Mouse (Mus musculus): ENCODE measurements around the gene Stk39. TPM values are rescaled to one million over a fixed set of nuclear protein-coding genes. Genes with fewer than 3 reads are reported as not detected.

Stk39 gene
- polyA plus RNA-seq (2015; fragmentation: Nextera tagmentation; extraction: Ambion mirVana): 4.5 and 5.9 TPM in 2 replicates

- H3K4me3 ChIP-seq (ENCODE audit: low read length): peak within 1 kb of the TSS; percentile 84
- WGBS: under 1% methylated on average over 85 of the region's 99 CpGs
- ATAC-seq: peak; percentile 89
- H3K27me3 ChIP-seq (replicated peaks; ENCODE audit: control insufficient read depth, insufficient read depth, low read length): no peaks in the 10 kb centered on the region
- H3K4me2 ChIP-seq (ENCODE audit: low read depth, low read length): peak within 1 kb of the TSS; percentile 99
- H3K27ac ChIP-seq (ENCODE audit: low read length): peak within 1 kb of the TSS; percentile 90
- H3K9ac ChIP-seq (ENCODE audit: low read depth, low read length): peak within 1 kb of the TSS; percentile 85
- no peaks in the 10 kb centered on the region for H3K36me3 ChIP-seq (ENCODE audit: control insufficient read depth, insufficient read depth, low read length)
- H3K4me1 ChIP-seq (ENCODE audit: control insufficient read depth, insufficient read depth, low read length): 0 out of 2 replicates have a peak, but pooled peaks cover 4% of the 10 kb centered on the region
- no peaks in the 10 kb centered on the region for H3K9me3 ChIP-seq (ENCODE audit: control insufficient read depth, low read length)
Observed at GRCm38 (mm10) chr2:68471759-68472550, at the start of gene Stk39. Gene Stk39, minus strand, starts transcription at chr2:68472268.

GRCm38 (mm10) chr2:68515409-68515808, 43.3 kb upstream of the Stk39 start:
- H3K27ac ChIP-seq (ENCODE audit: low read length): no peak overlapping the region
- WGBS: 73% methylated on average over 2 of the region's 2 CpGs

GRCm38 (mm10) chr2:68503202-68503601, 31.1 kb upstream of the Stk39 start:
- no peaks in the 10 kb centered on the region for H3K4me1 ChIP-seq (ENCODE audit: control insufficient read depth, insufficient read depth, low read length)
- no peaks in the 10 kb centered on the region for H3K9me3 ChIP-seq (ENCODE audit: control insufficient read depth, low read length)
- H3K9ac ChIP-seq (ENCODE audit: low read depth, low read length): no peak overlapping the region
- H3K27ac ChIP-seq (ENCODE audit: low read length): no peak overlapping the region
- H3K4me3 ChIP-seq (ENCODE audit: low read length): no peak overlapping the region
- no peak for ATAC-seq
- H3K4me2 ChIP-seq (ENCODE audit: low read depth, low read length): no peak overlapping the region
- no peaks in the 10 kb centered on the region for H3K36me3 ChIP-seq (ENCODE audit: control insufficient read depth, insufficient read depth, low read length)
- WGBS: 55% methylated on average over 2 of the region's 2 CpGs
- H3K27me3 ChIP-seq (replicated peaks; ENCODE audit: control insufficient read depth, insufficient read depth, low read length): no peaks in the 10 kb centered on the region

More at GRCm38 (mm10) chr2:68515409-68515808, 43.3 kb upstream of the Stk39 start:
- no peaks in the 10 kb centered on the region for H3K27me3 ChIP-seq (replicated peaks; ENCODE audit: control insufficient read depth, insufficient read depth, low read length)
- H3K4me3 ChIP-seq (ENCODE audit: low read length): no peak overlapping the region
- ATAC-seq: no peak
- no peak overlapping the region for H3K4me2 ChIP-seq (ENCODE audit: low read depth, low read length)
- H3K4me1 ChIP-seq (ENCODE audit: control insufficient read depth, insufficient read depth, low read length): no peaks in the 10 kb centered on the region
- no peaks in the 10 kb centered on the region for H3K36me3 ChIP-seq (ENCODE audit: control insufficient read depth, insufficient read depth, low read length)
- no peaks in the 10 kb centered on the region for H3K9me3 ChIP-seq (ENCODE audit: control insufficient read depth, low read length)
- H3K9ac ChIP-seq (ENCODE audit: low read depth, low read length): no peak overlapping the region

- Histone ChIP-seq H3K9ac (ENCODE audit: low read depth, low read length) (no peak overlapping the region), H3K36me3 (ENCODE audit: control insufficient read depth, insufficient read depth, low read length) (no peaks in the 10 kb centered on the region), H3K27me3 (replicated peaks; ENCODE audit: control insufficient read depth, insufficient read depth, low read length) (no peaks in the 10 kb centered on the region), H3K4me1 (ENCODE audit: control insufficient read depth, insufficient read depth, low read length) (no peaks in the 10 kb centered on the region), H3K9me3 (ENCODE audit: control insufficient read depth, low read length) (no peaks in the 10 kb centered on the region), H3K4me3 (ENCODE audit: low read length) (no peak overlapping the region), H3K4me2 (ENCODE audit: low read depth, low read length) (no peak overlapping the region), H3K27ac (ENCODE audit: low read length) (no peak overlapping the region)
- no peak for ATAC-seq
- WGBS: 72% methylated on average over 4 of the region's 4 CpGs
Observed at GRCm38 (mm10) chr2:68502734-68503133, 30.7 kb upstream of the Stk39 start.

- Histone ChIP-seq H3K27ac (ENCODE audit: low read length) (no peak overlapping the region), H3K4me1 (ENCODE audit: control insufficient read depth, insufficient read depth, low read length) (no peaks in the 10 kb centered on the region), H3K4me3 (ENCODE audit: low read length) (no peak overlapping the region), H3K4me2 (ENCODE audit: low read depth, low read length) (no peak overlapping the region), H3K9me3 (ENCODE audit: control insufficient read depth, low read length) (no peaks in the 10 kb centered on the region), H3K27me3 (replicated peaks; ENCODE audit: control insufficient read depth, insufficient read depth, low read length) (no peaks in the 10 kb centered on the region), H3K9ac (ENCODE audit: low read depth, low read length) (no peak overlapping the region), H3K36me3 (ENCODE audit: control insufficient read depth, insufficient read depth, low read length) (no peaks in the 10 kb centered on the region)
- no peak for ATAC-seq
- 64% methylated on average over 2 of the region's 2 CpGs for WGBS
Observed at GRCm38 (mm10) chr2:68502236-68502635, 30.2 kb upstream of the Stk39 start.

- no peak overlapping the region for H3K4me3 ChIP-seq (ENCODE audit: low read length)
- H3K9ac ChIP-seq (ENCODE audit: low read depth, low read length): no peak overlapping the region
- 80% methylated on average over 4 of the region's 4 CpGs for WGBS
- no peaks in the 10 kb centered on the region for H3K9me3 ChIP-seq (ENCODE audit: control insufficient read depth, low read length)
- no peak for ATAC-seq
- no peaks in the 10 kb centered on the region for H3K36me3 ChIP-seq (ENCODE audit: control insufficient read depth, insufficient read depth, low read length)
- no peaks in the 10 kb centered on the region for H3K27me3 ChIP-seq (replicated peaks; ENCODE audit: control insufficient read depth, insufficient read depth, low read length)
- H3K4me1 ChIP-seq (ENCODE audit: control insufficient read depth, insufficient read depth, low read length): no peaks in the 10 kb centered on the region
- no peak overlapping the region for H3K4me2 ChIP-seq (ENCODE audit: low read depth, low read length)
- no peak overlapping the region for H3K27ac ChIP-seq (ENCODE audit: low read length)
Observed at GRCm38 (mm10) chr2:68486275-68486674, 14.2 kb upstream of the Stk39 start.

- no peak overlapping the region for H3K4me2 ChIP-seq (ENCODE audit: low read depth, low read length)
- H3K4me1 ChIP-seq (ENCODE audit: control insufficient read depth, insufficient read depth, low read length): no peaks in the 10 kb centered on the region
- H3K27ac ChIP-seq (ENCODE audit: low read length): no peak overlapping the region
- H3K36me3 ChIP-seq (ENCODE audit: control insufficient read depth, insufficient read depth, low read length): no peaks in the 10 kb centered on the region
- peak; percentile 53; the same call in 1 of the 2 replicates for ATAC-seq
- no peak overlapping the region for H3K9ac ChIP-seq (ENCODE audit: low read depth, low read length)
- no peak overlapping the region for H3K4me3 ChIP-seq (ENCODE audit: low read length)
- 48% methylated on average over 4 of the region's 4 CpGs for WGBS
- H3K9me3 ChIP-seq (ENCODE audit: control insufficient read depth, low read length): no peaks in the 10 kb centered on the region
- H3K27me3 ChIP-seq (replicated peaks; ENCODE audit: control insufficient read depth, insufficient read depth, low read length): no peaks in the 10 kb centered on the region
Observed at GRCm38 (mm10) chr2:68485141-68485540, 13.1 kb upstream of the Stk39 start.

- no peak for ATAC-seq
- Histone ChIP-seq H3K4me3 (ENCODE audit: low read length) (no peak overlapping the region), H3K4me2 (ENCODE audit: low read depth, low read length) (no peak overlapping the region), H3K27ac (ENCODE audit: low read length) (no peak overlapping the region), H3K9ac (ENCODE audit: low read depth, low read length) (no peak overlapping the region), H3K9me3 (ENCODE audit: control insufficient read depth, low read length) (no peaks in the 10 kb centered on the region), H3K27me3 (replicated peaks; ENCODE audit: control insufficient read depth, insufficient read depth, low read length) (no peaks in the 10 kb centered on the region), H3K4me1 (ENCODE audit: control insufficient read depth, insufficient read depth, low read length) (no peaks in the 10 kb centered on the region), H3K36me3 (ENCODE audit: control insufficient read depth, insufficient read depth, low read length) (no peaks in the 10 kb centered on the region)
- 91% methylated on average over 5 of the region's 5 CpGs for WGBS
Observed at GRCm38 (mm10) chr2:68482896-68483295, 10.8 kb upstream of the Stk39 start.

- 81% methylated on average over 10 of the region's 10 CpGs for WGBS
- no peak for ATAC-seq
Observed at GRCm38 (mm10) chr2:68479823-68480222, 7.8 kb upstream of the Stk39 start.

More at GRCm38 (mm10) chr2:68479823-68480222, 7.8 kb upstream of the Stk39 start:
- no peaks in the 10 kb centered on the region for H3K27me3 ChIP-seq (replicated peaks; ENCODE audit: control insufficient read depth, insufficient read depth, low read length)
- no peak overlapping the region for H3K9ac ChIP-seq (ENCODE audit: low read depth, low read length)
- no peaks in the 10 kb centered on the region for H3K4me1 ChIP-seq (ENCODE audit: control insufficient read depth, insufficient read depth, low read length)
- H3K27ac ChIP-seq (ENCODE audit: low read length): no peak overlapping the region
- no peaks in the 10 kb centered on the region for H3K36me3 ChIP-seq (ENCODE audit: control insufficient read depth, insufficient read depth, low read length)
- no peaks in the 10 kb centered on the region for H3K9me3 ChIP-seq (ENCODE audit: control insufficient read depth, low read length)
- no peak overlapping the region for H3K4me2 ChIP-seq (ENCODE audit: low read depth, low read length)
- H3K4me3 ChIP-seq (ENCODE audit: low read length): no peak overlapping the region

Data from intestine, embryonic 16.5 days (tissue).